Mouse (Mus musculus) lung, embryonic 14.5 days (tissue): ENCODE data around the gene Usp24. TPM values are rescaled to one million over a fixed set of nuclear protein-coding genes. Genes with fewer than 3 reads are reported as not detected.
A peak's percentile ranks its signal among the peaks of the same experiment; 100 is the strongest.

Experiments
- ATAC-seq: fragments of 200-750 bp; cut with Nextera tagmentation; 2 replicates; pipeline ENCODE4 v1.8.0; 2017; ENCODE audit warnings: mild to moderate bottlenecking, moderate TSS enrichment, moderate library complexity; ENCODE audit not compliant: insufficient read depth
- DNase-seq: peaks from one replicate; pipeline ENCODE4 v3.0.0-alpha.2; 2015
- H3K27ac ChIP-seq: fragments of 300-500 bp; sonication (generic); 2 replicates; pipeline ENCODE4 v1.5.1; 2014; ENCODE audit warnings: low read depth, mild to moderate bottlenecking, moderate library complexity
- H3K27me3 ChIP-seq: fragments of 300-500 bp; sonication (generic); 2 replicates; pipeline ENCODE4 v1.6.1; 2014; ENCODE audit warnings: low read length, control low read depth; ENCODE audit not compliant: insufficient read depth
- H3K36me3 ChIP-seq: fragments of 300-500 bp; sonication (generic); 2 replicates; pipeline ENCODE4 v1.6.1; 2014; ENCODE audit warnings: control low read depth; ENCODE audit not compliant: insufficient read depth
- H3K4me1 ChIP-seq: fragments of 300-500 bp; sonication (generic); 2 replicates; pipeline ENCODE4 v1.6.1; 2014; ENCODE audit warnings: antibody characterized with exemption, control low read depth; ENCODE audit not compliant: insufficient read depth
- H3K4me2 ChIP-seq: fragments of 300-500 bp; sonication (generic); 2 replicates; pipeline ENCODE4 v1.6.1; 2014; ENCODE audit warnings: mild to moderate bottlenecking
- H3K4me3 ChIP-seq: fragments of 300-500 bp; sonication (generic); 2 replicates; pipeline ENCODE4 v1.5.1; 2014; ENCODE audit warnings: low read depth, low read length
- H3K9ac ChIP-seq: fragments of 300-500 bp; sonication (generic); 2 replicates; pipeline ENCODE4 v1.6.1; 2014
- H3K9me3 ChIP-seq: fragments of 300-500 bp; sonication (generic); 2 replicates; pipeline ENCODE4 v1.6.1; 2016; ENCODE audit warnings: low read depth, low read length, control low read depth
- CTCF ChIP-seq: IDR thresholded peaks from 2 replicates; pipeline ENCODE4 v1.5.1; 2016; ENCODE audit warnings: antibody characterized with exemption, low read depth
- WGBS: fragments of 180-500 bp; shearing (Covaris S2); extraction: QIAGEN DNeasy Blood & Tissue Kit; methylation state at CpG from one replicate; pipeline ENCODE4 v1.1.7; 2014; 5-methylcytosine and 5-hydroxymethylcytosine counted together
- polyA plus RNA-seq: library from polyadenylated mRNA; unstranded; fragments of >200 nt; fragmentation: Nextera tagmentation; extraction: Ambion mirVana; gene quantifications from 2 replicates; pipeline ENCODE4 v1.2.1, GENCODE M21; 2014

Usp24 gene
- polyA plus RNA-seq, 1 experiment from 2014 or later: 12.6 TPM

DNA sequence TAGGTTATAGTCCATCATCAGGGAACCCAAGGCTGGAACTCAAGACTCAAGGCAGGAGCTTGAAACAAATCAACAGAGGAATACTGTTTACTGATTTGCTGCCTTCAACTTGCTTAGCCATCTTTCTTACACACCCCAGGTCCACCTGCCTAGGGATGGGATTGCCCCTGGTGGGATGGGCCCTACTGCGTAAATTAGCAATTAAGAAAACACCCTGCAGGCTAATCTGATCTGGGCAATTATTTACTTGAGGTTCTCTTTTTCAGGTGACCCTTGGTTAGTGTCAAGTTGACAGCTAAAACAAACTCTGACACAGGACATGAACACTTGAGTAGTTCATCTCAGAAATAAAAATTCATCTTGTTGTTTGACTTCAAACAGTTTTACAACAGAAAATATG lies 108.5 kb downstream of the Usp24 start:
- Histone ChIP-seq H3K4me1 (no peaks in the 10 kb centered on the region), H3K27ac (no peak overlapping the region), H3K4me3 (no peak overlapping the region), H3K4me2 (no peak overlapping the region), H3K9me3 (no peaks in the 10 kb centered on the region), H3K9ac (no peak overlapping the region), H3K36me3 (peaks cover 66% of the 10 kb centered on the region), H3K27me3 (no peaks in the 10 kb centered on the region)
- WGBS: 79% methylated on average over 1 of the region's 1 CpGs
- ATAC-seq: no peak
- DNase-seq: no peak
- TF ChIP-seq CTCF: no peak

DNA sequence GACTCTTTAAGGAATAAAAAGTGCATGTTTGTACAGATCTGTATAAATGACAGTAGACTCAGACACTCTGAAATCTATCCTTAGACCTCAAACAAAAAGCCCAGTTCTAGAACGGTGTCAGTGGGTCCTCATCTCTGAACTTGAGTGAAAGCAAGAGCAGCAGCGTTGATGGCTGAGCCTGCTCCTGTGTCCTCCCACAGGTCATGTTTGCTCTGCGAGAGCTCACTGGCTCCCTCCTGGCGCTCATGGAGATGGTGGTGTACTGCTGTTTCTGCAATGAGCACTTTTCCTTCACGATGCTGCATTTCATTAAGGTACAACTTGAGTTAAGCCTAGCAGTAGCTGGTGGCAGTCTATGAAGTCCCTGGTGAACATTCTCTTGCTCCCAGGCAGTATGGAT lies 110.3 kb downstream of the Usp24 start:
- TF ChIP-seq CTCF: peak; percentile 35
- 72% methylated on average over 5 of the region's 5 CpGs for WGBS
- no peak overlapping the region for H3K27ac ChIP-seq
- H3K9me3 ChIP-seq: no peaks in the 10 kb centered on the region
- H3K4me3 ChIP-seq: no peak overlapping the region
- H3K4me2 ChIP-seq: no peak overlapping the region
- H3K36me3 ChIP-seq: peaks cover 65% of the 10 kb centered on the region
- H3K9ac ChIP-seq: no peak overlapping the region
- H3K27me3 ChIP-seq: no peaks in the 10 kb centered on the region
- DNase-seq (no peak), ATAC-seq (no peak)
- no peaks in the 10 kb centered on the region for H3K4me1 ChIP-seq

DNA sequence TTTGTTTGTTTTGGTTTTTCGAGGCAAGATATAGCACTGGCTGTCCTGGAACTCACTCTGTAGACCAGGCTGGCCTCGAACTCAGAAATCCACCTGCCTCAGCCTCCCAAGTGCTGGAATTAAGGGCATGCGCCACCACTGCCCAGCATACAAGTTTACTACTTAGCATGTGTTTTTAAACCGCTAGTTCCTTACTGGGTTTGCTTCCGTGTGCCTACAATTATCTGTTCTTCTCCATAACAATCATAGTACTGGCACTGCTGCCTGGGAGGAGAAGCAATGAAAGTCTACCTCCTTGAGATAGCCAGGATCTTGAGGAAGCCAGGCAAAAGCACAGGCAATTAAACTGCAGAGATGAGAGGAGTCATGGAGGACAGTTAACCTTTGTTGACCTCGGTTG lies 112.6 kb downstream of the Usp24 start:
- H3K9me3 ChIP-seq: no peaks in the 10 kb centered on the region
- no peaks in the 10 kb centered on the region for H3K27me3 ChIP-seq
- H3K27ac ChIP-seq: no peak overlapping the region
- H3K4me3 ChIP-seq: no peak overlapping the region
- DNase-seq (no peak), ATAC-seq (no peak)
- no peak overlapping the region for H3K9ac ChIP-seq
- no peaks in the 10 kb centered on the region for H3K4me1 ChIP-seq
- H3K36me3 ChIP-seq: peaks cover 65% of the 10 kb centered on the region
- H3K4me2 ChIP-seq: no peak overlapping the region
- no peak for TF ChIP-seq CTCF
- 90% methylated on average over 6 of the region's 6 CpGs for WGBS

DNA sequence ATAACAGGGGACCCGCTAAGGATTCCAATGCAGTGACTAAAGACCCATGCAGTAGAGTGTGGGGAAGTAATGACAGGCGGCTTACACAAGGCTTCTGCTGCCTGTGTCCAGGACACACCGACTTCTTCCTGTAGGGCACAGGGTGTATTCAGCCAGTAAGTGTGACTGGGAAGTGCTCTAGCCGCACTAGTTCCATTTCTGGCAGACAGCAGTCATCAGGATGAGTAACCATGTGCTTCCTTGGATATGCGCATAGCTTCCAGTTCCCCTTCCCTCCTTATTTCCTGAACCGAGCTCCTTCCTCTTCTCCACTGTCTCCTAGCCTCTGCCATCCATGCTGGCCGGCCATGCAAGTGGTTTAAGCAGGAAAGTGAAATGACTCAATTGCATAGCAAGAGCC lies 113.1 kb downstream of the Usp24 start:
- Histone ChIP-seq H3K4me2 (no peak overlapping the region), H3K9me3 (no peaks in the 10 kb centered on the region), H3K4me3 (no peak overlapping the region), H3K27ac (no peak overlapping the region), H3K27me3 (no peaks in the 10 kb centered on the region), H3K4me1 (no peaks in the 10 kb centered on the region), H3K36me3 (peaks cover 67% of the 10 kb centered on the region), H3K9ac (no peak overlapping the region)
- WGBS: 79% methylated on average over 7 of the region's 7 CpGs
- no peak for TF ChIP-seq CTCF
- DNase-seq: no peak
- no peak for ATAC-seq

DNA sequence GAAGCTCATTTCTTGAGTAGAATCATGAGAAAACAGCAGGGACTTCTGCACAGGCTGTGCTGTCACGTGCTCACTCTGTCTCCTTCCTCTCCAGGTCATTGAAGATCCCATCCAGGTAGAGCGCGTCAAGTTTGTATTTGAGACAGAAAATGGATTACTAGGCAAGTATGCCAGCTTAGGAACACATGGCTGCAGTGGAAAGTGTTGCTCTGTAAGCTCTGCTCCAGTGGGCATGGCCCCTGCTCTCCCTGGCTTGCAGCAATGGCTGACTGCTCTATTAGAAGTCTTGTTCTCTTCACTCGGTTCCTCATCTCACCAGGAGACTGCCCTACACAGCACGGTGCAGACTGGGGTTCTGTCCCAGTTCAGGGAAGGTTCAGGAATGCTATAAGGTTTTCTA lies 114.4 kb downstream of the Usp24 start:
- no peak overlapping the region for H3K27ac ChIP-seq
- H3K9ac ChIP-seq: no peak overlapping the region
- no peaks in the 10 kb centered on the region for H3K4me1 ChIP-seq
- no peak for TF ChIP-seq CTCF
- H3K4me3 ChIP-seq: no peak overlapping the region
- H3K9me3 ChIP-seq: no peaks in the 10 kb centered on the region
- DNase-seq: no peak
- no peak for ATAC-seq
- no peaks in the 10 kb centered on the region for H3K27me3 ChIP-seq
- H3K36me3 ChIP-seq: peaks cover 67% of the 10 kb centered on the region
- no peak overlapping the region for H3K4me2 ChIP-seq
- WGBS: 97% methylated on average over 5 of the region's 5 CpGs

DNA sequence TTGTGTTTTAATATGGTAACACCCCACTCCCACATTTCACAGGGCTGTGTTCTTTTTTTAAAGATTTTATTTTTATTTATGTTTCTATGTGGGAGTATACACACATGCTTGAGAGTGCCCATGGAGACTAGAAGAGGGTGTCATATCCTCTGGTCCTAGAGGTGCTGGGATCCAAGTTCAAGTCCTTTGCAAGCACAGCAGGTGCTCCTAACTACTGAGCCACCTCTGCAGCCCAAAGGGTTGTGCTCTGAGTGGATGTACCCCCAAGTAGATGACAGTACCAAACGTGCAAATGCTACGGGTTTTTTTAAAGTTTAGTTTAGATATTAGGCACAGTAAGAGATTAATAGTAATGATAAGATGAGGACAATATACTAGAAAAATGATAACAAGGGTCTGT lies 119.4 kb downstream of the Usp24 start:
- no peak overlapping the region for H3K4me2 ChIP-seq
- H3K27ac ChIP-seq: no peak overlapping the region
- no peak for TF ChIP-seq CTCF
- 78% methylated on average over 2 of the region's 2 CpGs for WGBS
- H3K4me3 ChIP-seq: no peak overlapping the region
- H3K27me3 ChIP-seq: no peaks in the 10 kb centered on the region
- no peak overlapping the region for H3K9ac ChIP-seq
- peaks cover 80% of the 10 kb centered on the region for H3K36me3 ChIP-seq
- H3K4me1 ChIP-seq: no peaks in the 10 kb centered on the region
- ATAC-seq (no peak), DNase-seq (no peak)
- no peaks in the 10 kb centered on the region for H3K9me3 ChIP-seq

DNA sequence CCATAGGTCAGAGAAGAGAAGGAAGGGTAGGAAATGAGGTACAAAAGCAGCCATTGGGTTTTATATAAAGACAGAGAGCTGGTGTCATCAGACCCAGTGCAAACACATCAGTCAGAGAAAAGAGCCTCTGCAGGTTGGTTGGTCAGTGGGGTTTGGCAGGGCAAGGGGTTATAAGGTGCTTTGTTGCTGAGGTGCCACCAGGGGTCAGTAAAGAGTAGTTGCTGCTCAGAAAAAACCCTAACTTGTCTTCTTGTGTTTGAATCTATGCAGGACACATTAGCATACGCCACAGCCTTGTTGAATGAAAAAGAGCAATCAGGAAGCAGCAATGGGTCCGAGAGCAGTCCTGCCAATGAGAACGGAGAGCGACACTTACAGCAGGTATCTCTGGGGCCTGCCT lies 120.5 kb downstream of the Usp24 start:
- peak; percentile 75 for TF ChIP-seq CTCF
- H3K9me3 ChIP-seq: no peaks in the 10 kb centered on the region
- H3K4me3 ChIP-seq: no peak overlapping the region
- ATAC-seq (no peak), DNase-seq (peak; percentile 71)
- H3K27ac ChIP-seq: no peak overlapping the region
- H3K4me1 ChIP-seq: no peaks in the 10 kb centered on the region
- 69% methylated on average over 4 of the region's 4 CpGs for WGBS
- H3K36me3 ChIP-seq: peaks cover 79% of the 10 kb centered on the region
- H3K27me3 ChIP-seq: no peaks in the 10 kb centered on the region
- no peak overlapping the region for H3K9ac ChIP-seq
- no peak overlapping the region for H3K4me2 ChIP-seq

DNA sequence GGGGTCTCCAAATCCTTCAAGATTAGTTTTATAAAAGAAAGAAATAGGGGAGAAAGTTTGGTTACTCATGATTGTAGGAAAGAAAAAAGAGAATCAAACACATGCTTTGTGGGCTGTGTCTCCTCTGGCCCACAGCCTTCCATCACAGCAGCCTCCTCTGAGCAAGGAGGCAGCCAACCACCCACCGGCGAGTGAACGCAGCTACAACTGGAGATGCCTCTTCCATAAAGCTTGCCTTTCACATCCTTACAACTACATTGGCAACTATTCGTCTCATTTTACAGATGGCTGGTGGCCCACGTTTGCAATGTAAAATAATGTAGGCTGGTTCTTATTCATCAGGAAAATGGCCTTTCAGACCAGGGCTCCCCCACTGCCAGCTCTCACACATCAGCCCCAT lies 121.2 kb downstream of the Usp24 start:
- DNase-seq: no peak
- no peak for TF ChIP-seq CTCF

More for the DNA sequence above, 121.2 kb downstream of the Usp24 start:
- Histone ChIP-seq H3K4me2 (no peak overlapping the region), H3K4me1 (no peaks in the 10 kb centered on the region), H3K9ac (no peak overlapping the region), H3K27ac (no peak overlapping the region), H3K9me3 (no peaks in the 10 kb centered on the region), H3K36me3 (peaks cover 79% of the 10 kb centered on the region), H3K4me3 (no peak overlapping the region), H3K27me3 (no peaks in the 10 kb centered on the region)
- ATAC-seq: no peak
- 94% methylated on average over 5 of the region's 5 CpGs for WGBS
